Mouse (Mus musculus) cerebellum, adult 2 months (tissue): Measurements from ENCODE around the gene Ppbp.

ENCODE experiments used
- CTCF ChIP-seq: fragments of 200-500 bp; IDR thresholded peaks from 2 replicates; pipeline ENCODE4 v1.5.1; 2011; ENCODE audit warnings: low read depth, mild to moderate bottlenecking, control low read depth, low read length, moderate library complexity, borderline replicate concordance; ENCODE audit not compliant: insufficient read depth
- POLR2A ChIP-seq: fragments of 200-500 bp; IDR thresholded peaks from 2 replicates; pipeline ENCODE4 v1.6.1; 2011; ENCODE audit warnings: low read length, control low read depth, borderline replicate concordance; ENCODE audit not compliant: insufficient read depth

DNA sequence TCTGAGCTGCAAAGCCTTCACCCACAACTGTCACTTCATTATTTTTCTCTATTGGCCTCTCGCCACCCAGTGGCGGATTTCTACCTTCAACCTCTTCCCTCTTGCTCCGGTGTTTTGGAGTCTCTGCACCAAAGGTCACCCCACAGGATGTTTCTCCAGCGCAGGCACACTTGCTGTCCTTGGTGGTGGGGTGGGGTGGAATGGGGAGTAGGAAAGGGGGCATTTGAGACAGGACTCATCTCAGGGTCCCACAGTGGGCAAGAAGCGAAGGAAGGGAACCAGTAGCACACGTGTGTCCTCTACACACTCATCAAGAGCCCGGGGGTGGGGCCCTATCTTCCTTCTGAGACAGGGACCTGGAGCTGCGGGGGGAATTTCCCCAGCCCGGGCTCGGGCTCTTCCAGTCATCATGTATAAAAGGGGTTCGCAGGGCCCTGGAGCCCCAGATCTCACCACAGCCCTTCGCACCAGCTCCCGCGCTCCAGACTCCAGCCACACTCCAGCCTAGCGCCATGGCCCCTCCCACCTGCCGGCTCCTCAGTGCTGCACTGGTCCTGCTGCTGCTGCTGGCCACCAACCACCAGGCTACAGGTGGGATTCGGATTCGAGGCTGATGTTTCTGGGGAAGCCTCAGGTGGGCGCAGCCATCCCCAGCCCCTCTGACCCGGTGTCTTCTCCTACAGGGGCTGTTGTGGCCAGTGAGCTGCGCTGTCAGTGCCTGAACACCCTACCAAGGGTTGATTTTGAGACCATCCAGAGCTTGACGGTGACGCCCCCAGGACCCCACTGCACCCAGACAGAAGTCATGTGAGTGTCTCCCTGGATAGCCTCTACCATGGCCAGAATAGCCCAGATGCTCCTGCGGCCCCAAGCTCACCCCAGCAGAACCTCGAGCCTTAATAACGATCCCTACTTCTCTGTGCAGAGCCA lies 17.6 kb downstream of the Ppbp start, which contains the start of gene Cxcl3:
- TF ChIP-seq POLR2A (no peak), CTCF (no peak)
